Mouse (Mus musculus) limb, embryonic 14.5 days (tissue): ENCODE data around the gene Abcc12. TPM values are rescaled to one million over a fixed set of nuclear protein-coding genes. Genes with fewer than 3 reads are reported as not detected.

ENCODE experiments used
- ATAC-seq: fragments of 200-750 bp; cut with Nextera tagmentation; 2 replicates; pipeline ENCODE4 v1.8.0; 2017; ENCODE audit warnings: low read depth, moderate number of reproducible peaks, moderate TSS enrichment; ENCODE audit not compliant: low FRiP score
- DNase-seq: peaks from one replicate; pipeline ENCODE4 v3.0.0-alpha.2; 2015; ENCODE audit warnings: low spot score
- H3K27ac ChIP-seq: fragments of 300-500 bp; sonication (generic); replicated peaks from 2 replicates; pipeline ENCODE4 v1.5.1; 2014; ENCODE audit warnings: low read depth, mild to moderate bottlenecking, low read length, moderate library complexity, mixed read lengths
- H3K27me3 ChIP-seq: fragments of 300-500 bp; sonication (generic); 2 replicates; pipeline ENCODE4 v1.6.1; 2014; ENCODE audit warnings: low read length, mixed read lengths; ENCODE audit not compliant: control insufficient read depth, insufficient read depth
- H3K36me3 ChIP-seq: fragments of 300-500 bp; sonication (generic); 2 replicates; pipeline ENCODE4 v1.6.1; 2014; ENCODE audit warnings: mild to moderate bottlenecking, low read length, moderate library complexity, mixed read lengths; ENCODE audit not compliant: control insufficient read depth, insufficient read depth
- H3K4me1 ChIP-seq: fragments of 300-500 bp; sonication (generic); 2 replicates; pipeline ENCODE4 v1.6.1; 2014; ENCODE audit warnings: antibody characterized with exemption, low read length, mixed read lengths; ENCODE audit not compliant: control insufficient read depth, insufficient read depth
- H3K4me2 ChIP-seq: fragments of 300-500 bp; sonication (generic); replicated peaks from 2 replicates; pipeline ENCODE4 v1.6.1; 2014; ENCODE audit warnings: low read depth, mild to moderate bottlenecking, low read length, moderate library complexity; ENCODE audit not compliant: severe bottlenecking
- H3K4me3 ChIP-seq: fragments of 300-500 bp; sonication (generic); replicated peaks from 2 replicates; pipeline ENCODE4 v1.5.1; 2014; ENCODE audit warnings: low read length
- H3K9ac ChIP-seq: fragments of 300-500 bp; sonication (generic); 2 replicates; pipeline ENCODE4 v1.6.1; 2014; ENCODE audit warnings: mild to moderate bottlenecking, low read depth, low read length, moderate library complexity; ENCODE audit not compliant: severe bottlenecking
- H3K9me3 ChIP-seq: fragments of 300-500 bp; sonication (generic); 2 replicates; pipeline ENCODE4 v1.6.1; 2016; ENCODE audit warnings: low read length; ENCODE audit not compliant: control insufficient read depth
- POLR2A ChIP-seq: fragments of 200-500 bp; IDR thresholded peaks from 2 replicates; pipeline ENCODE4 v1.8.0; 2012; ENCODE audit warnings: inconsistent platforms, mild to moderate bottlenecking, moderate library complexity, borderline replicate concordance; ENCODE audit not compliant: insufficient read depth, insufficient read length; ENCODE audit errors: extremely low read depth
- WGBS: fragments of 180-500 bp; shearing (Covaris S2); extraction: QIAGEN DNeasy Blood & Tissue Kit; methylation state at CpG from one replicate; pipeline ENCODE4 v1.1.7; 2014; 5-methylcytosine and 5-hydroxymethylcytosine counted together
- polyA plus RNA-seq, 2 experiments: library from polyadenylated mRNA; depleted of rRNA in 1 of 2; stranded (reverse) in 1 of 2; unstranded in 1 of 2; fragments of >200 nt; fragmentation: Nextera tagmentation in 1 of 2; extraction: Ambion mirVana in 1 of 2; gene quantifications; 2 replicates each; pipeline versions ENCODE4 v1.2.1 to v1.2.3; 2012 to 2014

Gene Abcc12
- polyA plus RNA-seq, 2 experiments = 0.12 to 0.78 TPM

DNA sequence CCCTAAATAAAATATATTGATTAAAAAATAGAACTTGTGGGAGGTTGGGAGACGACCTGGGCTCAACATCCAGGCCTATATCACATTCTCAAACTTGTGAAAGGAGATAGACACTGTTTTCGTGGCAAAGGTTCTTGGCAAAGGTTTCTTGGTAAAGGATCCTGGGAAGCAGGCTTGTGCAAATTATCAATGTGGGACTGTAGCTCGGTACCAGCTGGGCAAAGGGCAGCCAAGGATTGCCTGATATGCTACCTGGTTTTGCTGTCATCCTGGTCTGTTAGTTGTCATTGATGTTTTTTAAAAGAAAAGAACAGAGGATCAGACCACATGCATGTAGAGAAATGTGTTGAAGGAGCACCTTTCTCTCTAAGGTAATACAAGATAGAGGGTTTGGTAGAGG lies 19.8 kb upstream of the Abcc12 start:
- Histone ChIP-seq H3K4me1 (no peaks in the 10 kb centered on the region), H3K9ac (no peak overlapping the region), H3K4me2 (no peak overlapping the region), H3K9me3 (no peaks in the 10 kb centered on the region), H3K4me3 (no peak overlapping the region), H3K27me3 (no peaks in the 10 kb centered on the region), H3K36me3 (no peaks in the 10 kb centered on the region), H3K27ac (no peak overlapping the region)
- no peak for ATAC-seq
- no peak for DNase-seq
- WGBS = 79% methylated on average over 3 of the region's 3 CpGs
- TF ChIP-seq POLR2A = no peak

DNA sequence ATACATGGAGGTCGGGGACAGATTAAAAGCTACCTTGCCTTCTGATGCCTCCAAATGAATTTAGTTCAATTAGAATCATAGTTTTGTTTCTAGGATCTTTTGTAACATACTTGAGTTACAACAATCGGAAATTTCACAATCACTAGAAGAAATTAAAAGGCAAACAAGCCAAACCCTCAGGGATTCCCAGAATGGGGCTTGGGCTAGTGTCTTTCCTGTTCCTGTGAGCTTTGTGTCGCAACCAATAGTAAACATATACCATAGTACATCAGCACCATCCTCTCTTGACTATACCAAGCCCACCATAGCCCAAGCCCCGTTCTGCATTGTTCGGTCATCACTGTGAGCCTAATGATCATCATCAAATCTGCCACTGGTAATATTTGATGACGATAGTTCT lies 18.8 kb upstream of the Abcc12 start:
- no peak overlapping the region for H3K4me3 ChIP-seq
- no peaks in the 10 kb centered on the region for H3K4me1 ChIP-seq
- 91% methylated on average over 6 of the region's 6 CpGs for WGBS
- H3K27ac ChIP-seq = no peak overlapping the region
- H3K27me3 ChIP-seq = no peaks in the 10 kb centered on the region
- ATAC-seq = no peak
- no peak overlapping the region for H3K9ac ChIP-seq
- H3K9me3 ChIP-seq = no peaks in the 10 kb centered on the region
- H3K36me3 ChIP-seq = no peaks in the 10 kb centered on the region
- TF ChIP-seq POLR2A = no peak
- no peak for DNase-seq
- no peak overlapping the region for H3K4me2 ChIP-seq

DNA sequence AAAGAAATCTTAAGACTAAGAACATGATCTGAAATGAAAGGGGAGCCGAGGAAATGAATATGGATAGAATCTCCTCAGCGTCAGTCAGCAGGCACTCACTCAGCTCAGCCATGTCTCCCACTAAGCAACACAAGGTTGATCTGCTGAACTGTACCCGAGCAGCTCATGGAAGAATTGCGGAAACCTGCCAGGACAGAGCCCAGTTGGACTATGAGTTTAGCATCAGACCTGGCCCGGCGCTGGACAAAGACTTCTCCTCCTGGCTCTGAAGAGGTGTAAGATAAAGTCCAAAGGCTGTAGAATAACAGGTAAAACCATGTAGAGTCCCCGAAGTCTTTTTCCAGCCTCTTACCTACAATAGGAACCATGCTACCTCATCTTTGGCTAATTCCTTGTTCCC lies 17.2 kb upstream of the Abcc12 start:
- Histone ChIP-seq H3K9ac (no peak overlapping the region), H3K9me3 (no peaks in the 10 kb centered on the region), H3K4me3 (no peak overlapping the region), H3K27ac (no peak overlapping the region), H3K4me1 (no peaks in the 10 kb centered on the region), H3K27me3 (no peaks in the 10 kb centered on the region), H3K4me2 (no peak overlapping the region), H3K36me3 (no peaks in the 10 kb centered on the region)
- no peak for TF ChIP-seq POLR2A
- 85% methylated on average over 7 of the region's 7 CpGs for WGBS
- ATAC-seq = no peak
- DNase-seq = no peak

DNA sequence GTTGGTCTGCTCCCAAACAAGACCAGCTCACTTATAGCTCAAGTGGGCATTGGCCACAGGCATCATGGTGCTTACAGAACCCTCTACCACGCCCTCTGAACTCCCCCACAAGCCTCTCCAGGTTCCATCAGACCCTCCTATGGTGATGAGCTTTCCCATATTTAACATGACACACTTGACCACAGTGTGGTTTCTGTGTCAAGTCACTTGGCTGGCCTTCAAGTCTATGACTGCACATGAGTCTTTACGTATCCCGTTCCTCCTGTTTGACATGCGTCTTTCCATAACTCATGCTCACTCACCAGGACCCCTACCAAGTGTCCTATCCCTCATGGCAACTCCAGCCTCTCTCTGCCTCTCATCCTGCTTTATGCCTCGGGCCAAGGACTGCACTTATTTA lies 15.2 kb upstream of the Abcc12 start:
- Histone ChIP-seq H3K27ac (no peak overlapping the region), H3K4me2 (no peak overlapping the region), H3K9me3 (no peaks in the 10 kb centered on the region), H3K4me3 (no peak overlapping the region), H3K4me1 (no peaks in the 10 kb centered on the region), H3K9ac (no peak overlapping the region), H3K36me3 (no peaks in the 10 kb centered on the region), H3K27me3 (no peaks in the 10 kb centered on the region)
- 75% methylated on average over 5 of the region's 5 CpGs for WGBS
- DNase-seq = no peak
- no peak for ATAC-seq
- TF ChIP-seq POLR2A = no peak

DNA sequence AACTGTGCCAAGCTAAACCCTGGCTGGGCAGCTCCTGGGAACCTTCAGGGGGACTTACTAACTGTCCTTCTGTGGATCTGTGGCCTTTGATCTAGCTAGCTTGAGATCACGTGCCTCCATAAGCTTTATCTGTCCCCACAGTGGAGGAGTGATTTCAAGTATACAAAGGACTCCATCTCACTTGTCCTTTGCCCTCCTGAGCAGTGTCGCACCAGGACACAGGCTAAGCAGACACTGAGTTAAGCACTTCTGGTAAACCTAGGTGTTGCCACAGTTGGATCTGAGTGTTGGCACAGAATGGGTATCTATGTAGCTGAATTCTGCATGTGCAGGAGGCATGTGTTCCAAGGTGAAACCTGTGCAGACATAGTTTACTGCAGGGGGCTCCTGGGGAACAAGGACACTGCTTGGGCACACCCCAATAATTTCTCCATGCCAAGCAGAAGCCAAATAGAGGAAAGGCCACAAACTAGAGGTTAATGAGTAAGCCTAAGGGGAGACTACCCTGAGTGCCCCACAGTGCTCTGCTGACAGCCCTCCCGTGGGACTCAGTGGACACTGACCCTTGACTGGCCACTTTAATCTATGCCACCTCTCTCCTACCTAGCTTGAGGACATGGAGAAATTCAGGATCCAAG lies 13.8 kb upstream of the Abcc12 start:
- H3K27me3 ChIP-seq = no peaks in the 10 kb centered on the region
- no peak for TF ChIP-seq POLR2A
- H3K27ac ChIP-seq = no peak overlapping the region
- no peaks in the 10 kb centered on the region for H3K4me1 ChIP-seq
- no peaks in the 10 kb centered on the region for H3K36me3 ChIP-seq
- no peak overlapping the region for H3K4me2 ChIP-seq
- no peak overlapping the region for H3K9ac ChIP-seq
- DNase-seq = no peak
- no peak for ATAC-seq
- H3K9me3 ChIP-seq = no peaks in the 10 kb centered on the region
- 71% methylated on average over 3 of the region's 3 CpGs for WGBS
- H3K4me3 ChIP-seq = no peak overlapping the region

DNA sequence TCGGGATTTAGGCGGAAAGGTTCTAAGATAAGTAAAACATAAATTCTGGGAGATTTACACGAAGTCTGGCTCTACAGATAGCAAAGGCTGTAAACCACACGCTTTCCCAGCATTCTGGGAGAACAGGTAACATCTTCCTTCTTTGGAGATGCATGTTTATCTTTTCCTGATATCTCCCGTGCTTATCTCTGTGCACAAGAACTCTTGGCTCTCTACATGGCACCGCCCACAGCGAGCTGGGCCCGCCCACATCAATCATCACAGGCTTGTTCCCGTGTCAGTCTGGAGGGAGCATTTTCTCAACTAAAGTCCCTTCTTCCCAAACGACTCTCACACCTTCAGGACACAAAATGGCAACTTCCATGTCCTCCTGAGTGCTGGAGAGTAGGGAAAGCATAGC lies 12.6 kb upstream of the Abcc12 start:
- no peak overlapping the region for H3K4me2 ChIP-seq
- H3K9ac ChIP-seq = no peak overlapping the region
- no peaks in the 10 kb centered on the region for H3K9me3 ChIP-seq
- WGBS = 64% methylated on average over 10 of the region's 10 CpGs
- no peaks in the 10 kb centered on the region for H3K27me3 ChIP-seq
- ATAC-seq (no peak), DNase-seq (no peak)
- no peaks in the 10 kb centered on the region for H3K36me3 ChIP-seq
- no peak overlapping the region for H3K4me3 ChIP-seq
- no peak for TF ChIP-seq POLR2A
- H3K4me1 ChIP-seq = no peaks in the 10 kb centered on the region
- H3K27ac ChIP-seq = no peak overlapping the region
